Mouse (Mus musculus) myocyte (in vitro differentiated cells): Measurements from ENCODE around the gene Mesp2. TPM values are rescaled to one million over a fixed set of nuclear protein-coding genes. Genes with fewer than 3 reads are reported as not detected.
"Not testable (repeated sequence)": the region's sequence is repeated elsewhere in the genome, so short reads cannot be mapped to it uniquely, and the experiment has no call there.

ENCODE experiments used
- H3K27me3 ChIP-seq: one replicate; pipeline ENCODE4 v1.6.1; 2011; ENCODE audit not compliant: control insufficient read depth, insufficient read depth, insufficient read length
- H3K36me3 ChIP-seq: one replicate; pipeline ENCODE4 v1.6.1; 2011; ENCODE audit not compliant: control insufficient read depth, insufficient read depth
- H3K4me2 ChIP-seq: one replicate; pipeline ENCODE4 v1.6.1; 2011; ENCODE audit warnings: low read depth, control low read depth
- H3K4me3 ChIP-seq: one replicate; pipeline ENCODE4 v1.5.1; 2011; ENCODE audit warnings: mild to moderate bottlenecking, control low read depth, moderate library complexity
- H3K79me2 ChIP-seq: one replicate; pipeline ENCODE4 v1.6.1; 2011; ENCODE audit not compliant: control insufficient read depth, insufficient read depth
- H3ac ChIP-seq: one replicate; pipeline ENCODE4 v1.6.1; 2011; ENCODE audit not compliant: control insufficient read depth, insufficient read length
- CEBPB ChIP-seq: IDR thresholded peaks from 2 replicates; pipeline ENCODE4 v1.6.1; 2011; ENCODE audit warnings: mild to moderate bottlenecking, moderate library complexity; ENCODE audit not compliant: poor library complexity, insufficient read depth, severe bottlenecking
- E2F4 ChIP-seq: IDR thresholded peaks from one replicate; pipeline ENCODE4 v1.6.1; 2011; ENCODE audit warnings: mild to moderate bottlenecking, control low read depth, moderate library complexity; ENCODE audit not compliant: insufficient read depth
- MAX ChIP-seq: IDR thresholded peaks from one replicate; pipeline ENCODE4 v1.6.1; 2011; ENCODE audit warnings: low read depth, mild to moderate bottlenecking, control low read depth
- MYOD1 ChIP-seq, 3 experiments: IDR thresholded peaks; one replicate each; pipeline ENCODE4 v1.6.1; 2011; ENCODE audit warnings: control low read depth in 2 of 3, low read depth in 2 of 3, mild to moderate bottlenecking in 2 of 3, moderate library complexity in 1 of 3; ENCODE audit not compliant: insufficient read length in 2 of 3, control insufficient read depth in 1 of 3
- MYOG ChIP-seq, 3 experiments: IDR thresholded peaks; one replicate each; pipeline ENCODE4 v1.6.1; 2011; ENCODE audit warnings: control low read depth in 2 of 3, low read depth in 2 of 3, mild to moderate bottlenecking in 2 of 3; ENCODE audit not compliant: insufficient read length in 2 of 3, control insufficient read depth in 1 of 3, insufficient read depth in 1 of 3
- POLR2A ChIP-seq: IDR thresholded peaks from one replicate; pipeline ENCODE4 v1.6.1; 2011; ENCODE audit warnings: low read depth, mild to moderate bottlenecking, control low read depth, moderate library complexity; ENCODE audit not compliant: insufficient read length
- POLR2AphosphoS2 ChIP-seq: IDR thresholded peaks from one replicate; pipeline ENCODE4 v1.6.1; 2011; ENCODE audit warnings: low read depth, control low read depth; ENCODE audit not compliant: insufficient read length
- REST ChIP-seq: IDR thresholded peaks from one replicate; pipeline ENCODE4 v1.6.1; 2011; ENCODE audit warnings: mild to moderate bottlenecking, control low read depth, moderate library complexity; ENCODE audit not compliant: insufficient read depth, insufficient read length
- SRF ChIP-seq: IDR thresholded peaks from one replicate; pipeline ENCODE4 v1.6.1; 2011; ENCODE audit warnings: low read depth; ENCODE audit not compliant: control insufficient read depth, insufficient read length
- TCF12 ChIP-seq: IDR thresholded peaks from one replicate; pipeline ENCODE4 v1.6.1; 2011; ENCODE audit warnings: mild to moderate bottlenecking, control low read depth; ENCODE audit not compliant: poor library complexity, insufficient read depth, severe bottlenecking
- TCF3 ChIP-seq: IDR thresholded peaks from one replicate; pipeline ENCODE4 v1.6.1; 2011; ENCODE audit warnings: low read depth, control low read depth; ENCODE audit not compliant: insufficient read length
- USF1 ChIP-seq: IDR thresholded peaks from one replicate; pipeline ENCODE4 v1.6.1; 2011; ENCODE audit warnings: low read depth, mild to moderate bottlenecking, control low read depth, moderate library complexity
- polyA plus RNA-seq: library from polyadenylated mRNA; unstranded; fragments of >200 nt; fragmentation: generic; extraction: Trizol; gene quantifications from one replicate; pipeline ENCODE4 v1.2.1, GENCODE M21; 2012; ENCODE audit warnings: missing spikeins

Mesp2 gene
- polyA plus RNA-seq, 1 experiment, result not detected

DNA sequence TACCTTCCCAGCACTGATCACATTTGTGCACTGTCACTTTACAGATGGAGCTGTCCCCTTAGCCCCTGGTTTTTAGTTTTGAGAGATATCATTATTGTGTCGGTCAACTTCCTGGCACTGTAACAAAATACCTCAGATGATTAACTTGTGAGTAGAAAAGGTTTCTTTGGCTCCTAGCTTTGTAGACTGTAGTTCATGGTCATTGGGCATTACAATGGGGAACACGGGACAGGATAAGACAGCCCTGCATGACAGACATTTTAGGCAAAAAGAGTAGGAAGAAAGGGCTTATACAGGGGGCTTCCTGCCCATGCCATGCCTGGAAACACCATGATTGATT, 28.0 kb upstream of the Mesp2 start:
- Histone ChIP-seq H3K79me2 (no peaks in the 10 kb centered on the region), H3K4me2 (no peak overlapping the region), H3ac (no peak overlapping the region), H3K27me3 (no peaks in the 10 kb centered on the region), H3K36me3 (no peaks in the 10 kb centered on the region), H3K4me3 (no peak overlapping the region)
- TF ChIP-seq SRF (no peak), POLR2AphosphoS2 (no peak), CEBPB (no peak), E2F4 (no peak), MAX (no peak), POLR2A (no peak), TCF12 (no peak), USF1 (no peak), TCF3 (no peak), MYOG (IDR thresholded peaks at IDR 0.05; ENCODE audit: control insufficient read depth in 1 of 3, insufficient read depth in 1 of 3, insufficient read length in 2 of 3, low read depth in 2 of 3) (no peak), MYOD1 (IDR thresholded peaks at IDR 0.05; ENCODE audit: control insufficient read depth in 1 of 3, insufficient read length in 2 of 3, low read depth in 2 of 3) (no peak), REST (no peak)

DNA sequence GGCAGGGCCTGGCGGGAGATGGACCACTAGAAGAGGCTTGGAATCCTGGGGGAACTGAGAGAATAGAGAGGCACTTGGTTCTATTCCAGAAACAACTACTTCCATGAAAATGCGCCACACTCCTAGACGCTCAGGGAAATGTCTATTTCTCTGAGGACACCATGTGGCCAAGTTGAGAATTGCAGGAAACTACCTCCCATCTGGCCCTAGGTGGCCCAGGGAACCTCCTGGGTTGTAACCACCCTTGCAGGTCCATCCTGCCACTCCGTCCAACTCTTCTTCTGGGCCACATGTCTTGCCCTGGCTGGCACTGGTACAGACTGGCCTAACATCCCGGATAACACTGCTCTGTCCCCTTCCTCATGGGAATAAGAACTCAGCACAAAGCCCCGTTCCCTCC, 24.2 kb upstream of the Mesp2 start:
- Histone ChIP-seq H3ac (no peak overlapping the region), H3K36me3 (no peaks in the 10 kb centered on the region), H3K27me3 (peaks cover 11% of the 10 kb centered on the region), H3K4me3 (no peak overlapping the region), H3K79me2 (no peaks in the 10 kb centered on the region), H3K4me2 (peak overlapping the region; percentile 24)
- TF ChIP-seq E2F4 (no peak), TCF12 (no peak), POLR2AphosphoS2 (no peak), CEBPB (no peak), USF1 (no peak), SRF (no peak), REST (no peak), POLR2A (no peak), MYOG (IDR thresholded peaks at IDR 0.05; ENCODE audit: control insufficient read depth in 1 of 3, insufficient read depth in 1 of 3, insufficient read length in 2 of 3, low read depth in 2 of 3) (no peak), TCF3 (no peak), MYOD1 (IDR thresholded peaks at IDR 0.05; ENCODE audit: control insufficient read depth in 1 of 3, insufficient read length in 2 of 3, low read depth in 2 of 3) (no peak), MAX (no peak)

DNA sequence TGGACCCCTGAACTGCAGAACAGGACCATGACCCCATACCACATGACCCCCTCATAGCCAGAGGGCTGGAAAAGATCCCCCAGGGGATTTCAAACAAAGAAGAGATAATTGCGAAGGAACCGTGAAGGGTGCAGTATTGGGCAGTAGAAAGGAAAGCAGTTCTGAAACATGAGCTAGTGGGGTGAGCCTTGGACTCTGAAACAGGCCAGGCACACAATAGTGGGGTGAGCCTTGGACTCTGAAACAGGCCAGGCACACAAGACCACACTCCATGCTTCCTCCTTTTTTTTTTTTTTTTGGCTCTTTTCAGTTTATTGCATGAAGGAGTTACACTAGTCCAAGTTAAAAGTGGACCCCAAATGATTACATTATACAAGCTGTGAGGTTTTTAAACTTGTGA, 20.7 kb upstream of the Mesp2 start:
- not testable (repeated sequence) for H3ac ChIP-seq, H3K79me2 ChIP-seq
- peaks cover 38% of the 10 kb centered on the region for H3K27me3 ChIP-seq

DNA sequence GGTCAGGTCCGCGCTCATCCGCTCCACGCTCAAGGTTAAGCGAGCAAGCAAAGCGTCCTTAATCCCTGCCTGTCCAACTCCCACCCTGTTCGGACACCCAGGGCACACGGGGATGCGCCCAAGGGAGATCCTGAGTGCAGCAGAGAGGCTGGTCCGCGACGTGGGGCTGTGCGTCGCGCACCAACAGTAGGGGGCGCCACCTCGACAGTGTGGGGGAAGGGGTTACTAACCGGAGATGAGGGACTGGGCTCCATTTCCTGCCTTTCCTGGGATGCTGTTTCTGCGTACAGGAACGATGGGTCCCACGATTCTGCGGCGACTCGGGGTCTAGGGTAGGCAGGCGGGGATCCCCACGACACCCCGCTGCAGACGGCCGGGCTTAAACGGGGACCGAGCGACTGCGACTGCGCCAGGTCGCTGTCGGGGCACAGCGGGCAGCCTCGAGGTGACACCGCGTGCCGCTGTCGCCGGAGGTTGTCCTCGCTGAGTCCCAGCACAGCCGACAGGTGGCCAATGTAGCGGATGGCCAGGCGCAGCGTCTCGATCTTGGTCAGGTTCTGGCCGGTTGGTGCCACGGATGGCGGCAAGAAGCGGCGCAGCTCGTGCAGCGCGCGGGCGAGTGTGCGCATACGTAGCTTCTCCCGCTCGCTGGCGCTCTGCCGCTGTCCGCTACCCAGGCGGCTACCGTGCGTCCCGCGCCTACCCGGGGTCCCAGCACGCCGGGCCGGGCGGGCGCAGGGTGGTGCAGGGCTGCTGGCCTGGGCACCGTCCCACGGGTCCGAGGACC, 17.7 kb upstream of the Mesp2 start:
- H3K36me3 ChIP-seq, result no peaks in the 10 kb centered on the region
- no peak overlapping the region for H3K4me3 ChIP-seq
- H3K4me2 ChIP-seq, result no peak overlapping the region
- H3K79me2 ChIP-seq, result no peaks in the 10 kb centered on the region
- no peak overlapping the region for H3ac ChIP-seq
- peaks cover 38% of the 10 kb centered on the region for H3K27me3 ChIP-seq
- TF ChIP-seq TCF12 (no peak), MYOG (IDR thresholded peaks at IDR 0.05; ENCODE audit: control insufficient read depth in 1 of 3, insufficient read depth in 1 of 3, insufficient read length in 2 of 3, low read depth in 2 of 3) (peak in 1 of 3 experiments; percentile 5), POLR2A (no peak), CEBPB (no peak)

More for the DNA sequence above, 20.7 kb upstream of the Mesp2 start:
- not testable (repeated sequence) for H3K4me2 ChIP-seq, H3K4me3 ChIP-seq, H3K36me3 ChIP-seq

DNA sequence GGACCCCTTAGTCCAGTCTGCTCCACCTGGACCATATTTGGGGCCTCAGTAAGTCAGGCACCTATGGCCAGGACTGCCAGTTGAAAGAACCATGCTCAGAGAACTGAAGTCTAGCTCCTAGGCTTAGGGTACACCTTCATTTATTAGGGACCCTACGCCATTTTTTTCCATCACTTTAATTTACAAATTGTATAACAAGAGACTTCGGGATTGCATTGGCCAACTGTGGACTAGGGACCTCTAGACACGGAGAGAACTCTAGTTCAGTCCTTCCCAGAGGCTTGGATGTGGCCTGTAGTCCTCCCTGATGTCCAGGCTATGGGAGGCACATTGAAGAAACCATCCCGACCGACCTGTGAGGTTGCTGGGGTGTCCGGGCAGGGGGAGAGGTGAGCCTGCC, 16.8 kb upstream of the Mesp2 start, which contains the start of gene Mesp1:
Gene Mesp1 (minus strand): TSS at position 101 of the 400 bp plus-strand sequence.
- Histone ChIP-seq H3ac (no peak within 1 kb of the TSS), H3K27me3 (peaks cover 35% of the 10 kb centered on the region), H3K36me3 (no peaks in the 10 kb centered on the region), H3K4me2 (no peak within 1 kb of the TSS), H3K4me3 (no peak within 1 kb of the TSS), H3K79me2 (no peaks in the 10 kb centered on the region)
- TF ChIP-seq USF1 (no peak), CEBPB (no peak), SRF (no peak), POLR2AphosphoS2 (no peak), MAX (no peak), MYOG (IDR thresholded peaks at IDR 0.05; ENCODE audit: control insufficient read depth in 1 of 3, insufficient read depth in 1 of 3, insufficient read length in 2 of 3, low read depth in 2 of 3) (no peak), POLR2A (no peak), TCF12 (no peak)
